ENCODE assay signal across 21 mouse cellular contexts in the genomic region with DNA sequence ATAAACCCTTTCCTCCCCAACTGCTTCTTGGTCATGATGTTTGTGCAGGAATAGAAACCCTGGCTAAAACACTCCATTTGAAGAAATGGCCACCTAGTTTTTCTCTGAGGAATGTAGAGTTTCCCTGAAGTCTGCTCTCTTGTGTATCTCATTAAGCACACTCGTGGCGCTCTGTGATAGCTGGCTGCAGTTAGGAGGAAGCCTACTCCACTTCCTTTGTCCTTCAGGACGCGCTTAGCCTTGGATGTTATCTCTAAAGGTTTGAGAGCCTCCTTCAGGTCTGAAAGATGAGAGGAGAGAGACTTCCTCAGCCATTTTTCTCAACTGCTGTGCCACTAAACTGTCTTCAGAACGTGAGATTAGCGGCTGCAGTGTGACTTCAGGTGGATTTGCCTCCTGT.
"Had no signal": no experiment of that assay in that cellular context is flagged by ENCODE, and none has a peak within 500 bp of the region (broad histone marks: within the 10 kb centered on the region; RNA-seq: fewer than 3 reads in every experiment).

No protein-coding gene starts in this region.

- H3K4me1 ChIP-seq: neural tube, embryonic 13.5 days; neural tube, embryonic 15.5 days; stomach, embryonic 15.5 days had no signal

- H3K4me2 ChIP-seq: lung, embryonic 14.5 days; midbrain, embryonic 12.5 days; neural tube, embryonic 13.5 days; neural tube, embryonic 15.5 days; stomach, embryonic 15.5 days had no signal

- H3K4me3 ChIP-seq: midbrain, embryonic 10.5 days; midbrain, embryonic 12.5 days; myocyte; neural tube, embryonic 13.5 days; neural tube, embryonic 15.5 days; stomach, embryonic 15.5 days had no signal

- H3K27ac ChIP-seq: midbrain, embryonic 10.5 days; midbrain, embryonic 12.5 days; neural tube, embryonic 13.5 days; neural tube, embryonic 15.5 days; stomach, embryonic 15.5 days; stomach, postnatal 0 days had no signal

- DNase-seq: lung, adult 18-20 months; lung, embryonic 14.5 days; lung, postnatal 10 days; lung, postnatal 4 days; midbrain, embryonic 14.5 days; retina, postnatal 1 day; right cerebral cortex, adult 18-20 months; right cerebral cortex, postnatal 25 days; right cerebral cortex, postnatal 4 days; spleen, adult 18-20 months; thymus, adult 2 months; thymus, postnatal 25 days; thymus, postnatal 4 days had no signal

- H3K9ac ChIP-seq: lung, embryonic 14.5 days; midbrain, embryonic 12.5 days; neural tube, embryonic 13.5 days; neural tube, embryonic 15.5 days; stomach, embryonic 15.5 days had no signal

- H3K27me3 ChIP-seq: midbrain, embryonic 12.5 days; neural tube, embryonic 13.5 days; neural tube, embryonic 15.5 days; stomach, embryonic 15.5 days had no signal

- H3K9me3 ChIP-seq: midbrain, embryonic 10.5 days; midbrain, embryonic 12.5 days; neural tube, embryonic 13.5 days; neural tube, embryonic 15.5 days; stomach, embryonic 15.5 days had no signal

- ATAC-seq: midbrain, embryonic 16.5 days had no signal
